Mouse (Mus musculus) forebrain, embryonic 13.5 days (tissue): ENCODE measurements around the gene Mtfr1l. TPM values are rescaled to one million over a fixed set of nuclear protein-coding genes. Genes with fewer than 3 reads are reported as not detected.

Source experiments
- ATAC-seq: fragments of 200-750 bp; cut with Nextera tagmentation; 2 replicates; pipeline ENCODE4 v1.8.0; 2017
- H3K27ac ChIP-seq: fragments of 300-500 bp; sonication (generic); 2 replicates; pipeline ENCODE4 v1.5.1; 2015; ENCODE audit warnings: inconsistent platforms, mild to moderate bottlenecking, moderate library complexity
- H3K27me3 ChIP-seq: fragments of 300-500 bp; sonication (generic); 2 replicates; pipeline ENCODE4 v1.6.1; 2015; ENCODE audit warnings: mild to moderate bottlenecking, inconsistent platforms
- H3K36me3 ChIP-seq: fragments of 300-500 bp; sonication (generic); 2 replicates; pipeline ENCODE4 v1.6.1; 2015; ENCODE audit warnings: mild to moderate bottlenecking, inconsistent platforms; ENCODE audit not compliant: poor library complexity, severe bottlenecking
- H3K4me1 ChIP-seq: fragments of 300-500 bp; sonication (generic); 2 replicates; pipeline ENCODE4 v1.6.1; 2015; ENCODE audit warnings: inconsistent platforms
- H3K4me2 ChIP-seq: fragments of 300-500 bp; sonication (generic); 2 replicates; pipeline ENCODE4 v1.6.1; 2015; ENCODE audit warnings: inconsistent platforms, mild to moderate bottlenecking, moderate library complexity
- H3K4me3 ChIP-seq: fragments of 300-500 bp; sonication (generic); 2 replicates; pipeline ENCODE4 v1.5.1; 2015; ENCODE audit warnings: mild to moderate bottlenecking, inconsistent platforms
- H3K9ac ChIP-seq: fragments of 300-500 bp; sonication (generic); 2 replicates; pipeline ENCODE4 v1.6.1; 2015; ENCODE audit warnings: mild to moderate bottlenecking, inconsistent platforms
- H3K9me3 ChIP-seq: fragments of 300-500 bp; sonication (generic); replicated peaks from 2 replicates; pipeline ENCODE4 v1.6.1; 2016; ENCODE audit warnings: inconsistent platforms
- WGBS: fragments of 180-500 bp; shearing (Covaris S2); methylation state at CpG from one replicate; pipeline ENCODE4 v1.1.7; 2015; 5-methylcytosine and 5-hydroxymethylcytosine counted together
- microRNA-seq: library from miRNA; unstranded; fragments of <30 nt; microRNA quantifications from one replicate; pipeline ENCODE4, GENCODE M21; 2016
- polyA plus RNA-seq: library from polyadenylated mRNA; unstranded; fragments of >200 nt; fragmentation: Nextera tagmentation; extraction: Ambion mirVana; gene quantifications from 2 replicates; pipeline ENCODE4 v1.2.1, GENCODE M21; 2015

Mtfr1l gene
- polyA plus RNA-seq, 1 experiment from 2014 or later = 132 TPM

DNA sequence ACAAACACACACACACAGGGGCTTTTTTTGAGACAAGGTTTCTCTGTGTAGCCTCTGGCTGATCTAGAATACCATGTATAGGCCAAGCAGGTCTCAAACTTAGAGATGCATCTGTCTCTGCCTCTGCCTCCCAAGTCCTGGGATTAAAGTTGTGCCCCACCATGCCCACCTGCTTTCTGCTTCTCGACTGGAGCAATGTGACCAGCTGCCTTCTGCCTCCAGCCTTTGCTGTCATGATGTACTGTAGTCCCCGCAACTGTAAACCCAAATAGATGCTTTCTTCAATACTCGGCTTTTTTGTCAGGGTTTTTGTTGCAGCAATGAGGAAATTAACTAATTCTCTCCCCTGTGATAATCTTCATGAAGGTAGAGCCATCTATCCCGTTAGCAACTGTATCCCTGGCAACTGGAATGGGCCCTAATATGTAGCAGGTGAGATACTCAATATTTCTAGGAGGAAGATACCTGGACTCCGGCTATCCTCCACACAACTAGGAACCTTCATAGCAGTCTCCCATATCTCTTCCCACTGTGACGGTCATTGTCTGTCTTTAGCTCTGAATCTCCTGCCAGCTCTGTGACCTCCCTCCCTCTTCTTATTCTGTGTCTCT is 52.0 kb downstream of the Mtfr1l start:
- H3K36me3 ChIP-seq = no peaks in the 10 kb centered on the region
- H3K4me3 ChIP-seq = no peak overlapping the region
- 71% methylated on average over 6 of the region's 6 CpGs for WGBS
- no peak overlapping the region for H3K9ac ChIP-seq
- H3K27me3 ChIP-seq = peaks cover 3% of the 10 kb centered on the region; the same call in 1 of the 2 replicates
- no peak overlapping the region for H3K4me2 ChIP-seq
- no peak for ATAC-seq
- peaks cover 3% of the 10 kb centered on the region; the same call in 1 of the 2 replicates for H3K4me1 ChIP-seq
- H3K27ac ChIP-seq = no peak overlapping the region
- no peaks in the 10 kb centered on the region for H3K9me3 ChIP-seq

GRCm38 (mm10) chr4:134482442-134482841 is 52.7 kb downstream of the Mtfr1l start:
- H3K4me1 ChIP-seq = peaks cover 5% of the 10 kb centered on the region; the same call in 1 of the 2 replicates
- ATAC-seq = no peak

GRCm38 (mm10) chr4:134481270-134481669 is 53.9 kb downstream of the Mtfr1l start:
- peaks cover 5% of the 10 kb centered on the region; the same call in 1 of the 2 replicates for H3K4me1 ChIP-seq
- H3K4me2 ChIP-seq = no peak overlapping the region
- no peaks in the 10 kb centered on the region for H3K9me3 ChIP-seq
- WGBS = 63% methylated on average over 6 of the region's 6 CpGs
- no peak overlapping the region for H3K27ac ChIP-seq
- peaks cover 3% of the 10 kb centered on the region; the same call in 1 of the 2 replicates for H3K27me3 ChIP-seq
- H3K9ac ChIP-seq = no peak overlapping the region
- peaks cover 10% of the 10 kb centered on the region for H3K36me3 ChIP-seq
- H3K4me3 ChIP-seq = no peak overlapping the region
- ATAC-seq = no peak

More at GRCm38 (mm10) chr4:134482442-134482841, 52.7 kb downstream of the Mtfr1l start:
- Histone ChIP-seq H3K27ac (no peak overlapping the region), H3K36me3 (no peaks in the 10 kb centered on the region), H3K9me3 (no peaks in the 10 kb centered on the region), H3K27me3 (peaks cover 3% of the 10 kb centered on the region; the same call in 1 of the 2 replicates), H3K4me2 (no peak overlapping the region), H3K4me3 (no peak overlapping the region), H3K9ac (no peak overlapping the region)
- WGBS = 83% methylated on average over 8 of the region's 8 CpGs

- Histone ChIP-seq H3K27me3 (peaks cover 3% of the 10 kb centered on the region; the same call in 1 of the 2 replicates), H3K9ac (no peak overlapping the region), H3K4me3 (no peak overlapping the region), H3K4me2 (no peak overlapping the region), H3K9me3 (no peaks in the 10 kb centered on the region), H3K27ac (no peak overlapping the region), H3K36me3 (peaks cover 14% of the 10 kb centered on the region), H3K4me1 (peaks cover 5% of the 10 kb centered on the region; the same call in 1 of the 2 replicates)
- 23% methylated on average over 6 of the region's 6 CpGs for WGBS
- no peak for ATAC-seq
These were observed 54.3 kb downstream of the Mtfr1l start for GRCm38 (mm10) chr4:134480864-134481263.

DNA sequence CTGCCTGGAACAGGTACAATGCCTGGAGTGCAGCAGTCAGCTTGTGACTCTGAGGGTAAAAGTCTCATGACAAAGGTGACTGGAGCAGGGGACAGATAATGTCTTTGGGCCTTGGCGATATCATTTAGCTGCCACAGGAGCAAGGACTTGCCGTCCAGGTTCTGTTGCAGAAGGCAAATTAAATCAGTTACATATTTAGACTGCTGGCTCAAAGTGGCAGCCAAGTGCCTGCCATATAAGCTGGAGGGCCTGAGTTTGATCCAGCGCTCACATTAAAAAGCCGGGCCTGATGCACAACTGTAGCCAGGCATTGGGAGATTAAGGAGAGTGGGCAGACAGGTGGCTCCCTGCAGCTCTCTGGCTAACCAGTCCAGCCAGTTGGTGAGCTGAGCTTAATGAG is 55.3 kb downstream of the Mtfr1l start:
- Histone ChIP-seq H3K4me2 (no peak overlapping the region), H3K27me3 (peaks cover 3% of the 10 kb centered on the region; the same call in 1 of the 2 replicates), H3K36me3 (peaks cover 24% of the 10 kb centered on the region), H3K4me1 (peaks cover 9% of the 10 kb centered on the region), H3K9me3 (no peaks in the 10 kb centered on the region), H3K4me3 (no peak overlapping the region), H3K27ac (no peak overlapping the region), H3K9ac (no peak overlapping the region)
- no peak for ATAC-seq
- 88% methylated on average over 4 of the region's 4 CpGs for WGBS

DNA sequence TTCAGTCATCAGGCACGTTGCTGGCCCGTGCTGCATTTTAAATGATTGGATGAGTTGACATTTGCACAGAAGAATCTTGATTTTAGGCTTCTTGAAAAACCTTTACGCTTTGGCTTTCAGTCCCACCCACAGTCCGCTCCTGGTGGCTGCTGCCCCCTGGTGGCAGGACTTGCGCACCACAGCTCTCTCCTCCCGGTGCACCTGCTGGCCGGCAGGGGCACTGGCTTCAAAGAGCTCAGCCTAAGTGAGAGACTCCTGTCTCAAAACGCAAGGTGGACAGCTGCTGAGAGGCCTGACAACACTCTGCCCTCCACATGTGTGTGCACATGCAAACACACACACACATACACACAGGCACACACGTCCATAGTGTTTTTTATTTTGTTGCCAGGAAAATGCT is 57.2 kb downstream of the Mtfr1l start:
- H3K4me3 ChIP-seq = no peak overlapping the region
- H3K4me1 ChIP-seq = peaks cover 21% of the 10 kb centered on the region
- ATAC-seq = peak; percentile 72
- no peak overlapping the region for H3K4me2 ChIP-seq
- no peaks in the 10 kb centered on the region for H3K9me3 ChIP-seq
- H3K27ac ChIP-seq = peak overlapping the region; percentile 64
- peak overlapping the region; percentile 37 for H3K9ac ChIP-seq
- peaks cover 3% of the 10 kb centered on the region; the same call in 1 of the 2 replicates for H3K27me3 ChIP-seq
- H3K36me3 ChIP-seq = peaks cover 39% of the 10 kb centered on the region
- 7% methylated on average over 9 of the region's 9 CpGs for WGBS

DNA sequence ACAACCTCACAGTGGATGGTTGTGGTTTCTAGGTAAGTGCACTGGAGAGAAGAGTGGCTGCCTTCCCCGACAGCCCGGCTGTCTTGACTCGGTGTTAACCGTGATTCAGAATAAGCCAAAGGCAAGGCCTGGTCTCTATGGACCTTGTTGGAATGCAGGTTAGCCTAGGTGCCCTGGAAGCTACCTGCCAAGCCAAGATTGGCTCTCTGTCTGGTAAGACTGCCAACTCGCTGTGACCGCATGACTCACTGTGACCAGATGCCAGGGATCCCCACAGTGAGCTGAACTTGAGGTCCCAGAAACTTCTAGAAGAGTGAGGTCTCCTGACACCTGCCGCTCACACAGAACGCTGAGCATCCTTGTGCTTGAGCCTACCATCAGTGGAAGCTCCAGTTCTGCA is 58.3 kb downstream of the Mtfr1l start:
- Histone ChIP-seq H3K4me2 (no peak overlapping the region), H3K4me3 (no peak overlapping the region), H3K27me3 (no peaks in the 10 kb centered on the region), H3K9me3 (no peaks in the 10 kb centered on the region), H3K27ac (peak overlapping the region; percentile 64), H3K36me3 (peaks cover 51% of the 10 kb centered on the region), H3K9ac (no peak overlapping the region), H3K4me1 (peaks cover 32% of the 10 kb centered on the region)
- no peak for ATAC-seq
- WGBS = 95% methylated on average over 8 of the region's 8 CpGs

Small RNA genes lying within 50 kb of the gene (microRNA-seq; reads per million reads assigned to microRNA genes)
- not detected for gene Mir6403

Other genes with a start within 250 kb of the Mtfr1l start
- gene Pdik1l, start 247.5 kb downstream of the Mtfr1l start, polyA plus RNA-seq = 32.4 and 37.3 TPM in 2 replicates
- gene Trim63, start 220.3 kb downstream of the Mtfr1l start, polyA plus RNA-seq = 0.16 TPM in 1 of 2 replicates, not detected in the other
- not detected in 2 replicates for gene Slc30a2, start 192.2 kb downstream of the Mtfr1l start, polyA plus RNA-seq
- gene Extl1, start 151.5 kb downstream of the Mtfr1l start, polyA plus RNA-seq = 0.12 and 0.37 TPM in 2 replicates
- gene Pafah2, start 139.1 kb downstream of the Mtfr1l start, polyA plus RNA-seq = 6.3 and 6.5 TPM in 2 replicates
- 6,579 and 6,954 TPM in 2 replicates for gene Stmn1, start 67.1 kb downstream of the Mtfr1l start, polyA plus RNA-seq
- gene Paqr7, start 38.7 kb downstream of the Mtfr1l start, polyA plus RNA-seq = 5.5 and 6.0 TPM in 2 replicates
- gene Aunip, start 24.4 kb downstream of the Mtfr1l start, polyA plus RNA-seq = 10.6 and 11.9 TPM in 2 replicates
- gene Selenon, start 16.8 kb upstream of the Mtfr1l start, polyA plus RNA-seq = 9.3 and 11.1 TPM in 2 replicates
- 1.6 TPM in 2 replicates for gene Man1c1, start 168.9 kb upstream of the Mtfr1l start, polyA plus RNA-seq
- 2.6 and 2.7 TPM in 2 replicates for gene Ldlrap1, start 232.6 kb upstream of the Mtfr1l start, polyA plus RNA-seq